Mouse (Mus musculus) forebrain, embryonic 14.5 days (tissue): ENCODE results near the gene Mthfsd. TPM values are rescaled to one million over a fixed set of nuclear protein-coding genes. Genes with fewer than 3 reads are reported as not detected.

Source experiments
- ATAC-seq: fragments of 200-750 bp; cut with Nextera tagmentation; 2 replicates; pipeline ENCODE4 v1.8.0; 2017; ENCODE audit warnings: mild to moderate bottlenecking, moderate library complexity
- DNase-seq: peaks from one replicate; pipeline ENCODE4 v3.0.0-alpha.2; 2015; ENCODE audit warnings: low spot score
- H3K27ac ChIP-seq: fragments of 300-500 bp; sonication (generic); 2 replicates; pipeline ENCODE4 v1.5.1; 2014; ENCODE audit warnings: low read depth, mild to moderate bottlenecking, control low read depth, low read length, moderate library complexity
- H3K27me3 ChIP-seq: fragments of 300-500 bp; sonication (generic); replicated peaks from 2 replicates; pipeline ENCODE4 v1.6.1; 2014; ENCODE audit warnings: low read length, control low read depth, mixed read lengths; ENCODE audit not compliant: control insufficient read depth, insufficient read depth
- H3K36me3 ChIP-seq: fragments of 300-500 bp; sonication (generic); 2 replicates; pipeline ENCODE4 v1.6.1; 2014; ENCODE audit warnings: low read length, control low read depth; ENCODE audit not compliant: control insufficient read depth, insufficient read depth
- H3K4me1 ChIP-seq: fragments of 300-500 bp; sonication (generic); 2 replicates; pipeline ENCODE4 v1.6.1; 2014; ENCODE audit warnings: antibody characterized with exemption, low read length, control low read depth; ENCODE audit not compliant: control insufficient read depth, insufficient read depth
- H3K4me2 ChIP-seq: fragments of 300-500 bp; sonication (generic); 2 replicates; pipeline ENCODE4 v1.6.1; 2014; ENCODE audit warnings: mild to moderate bottlenecking, control low read depth, low read length
- H3K4me3 ChIP-seq: fragments of 300-500 bp; sonication (generic); 2 replicates; pipeline ENCODE4 v1.5.1; 2014; ENCODE audit warnings: low read depth, low read length, control low read depth
- H3K9ac ChIP-seq: fragments of 300-500 bp; sonication (generic); 2 replicates; pipeline ENCODE4 v1.6.1; 2014; ENCODE audit warnings: mild to moderate bottlenecking, low read length, control low read depth, moderate library complexity
- H3K9me3 ChIP-seq: fragments of 300-500 bp; sonication (generic); replicated peaks from 2 replicates; pipeline ENCODE4 v1.6.1; 2016; ENCODE audit warnings: low read length, control low read depth, mixed read lengths; ENCODE audit not compliant: control insufficient read depth
- WGBS: fragments of 180-500 bp; shearing (Covaris S2); extraction: QIAGEN DNeasy Blood & Tissue Kit; methylation state at CpG from one replicate; pipeline ENCODE4 v1.1.7; 2014; 5-methylcytosine and 5-hydroxymethylcytosine counted together
- polyA plus RNA-seq: library from polyadenylated mRNA; unstranded; fragments of >200 nt; fragmentation: Nextera tagmentation; extraction: Ambion mirVana; gene quantifications from 2 replicates; pipeline ENCODE4 v1.2.1, GENCODE M21; 2014

Mthfsd gene
- polyA plus RNA-seq, 1 experiment from 2014 or later: 47.6 TPM

DNA sequence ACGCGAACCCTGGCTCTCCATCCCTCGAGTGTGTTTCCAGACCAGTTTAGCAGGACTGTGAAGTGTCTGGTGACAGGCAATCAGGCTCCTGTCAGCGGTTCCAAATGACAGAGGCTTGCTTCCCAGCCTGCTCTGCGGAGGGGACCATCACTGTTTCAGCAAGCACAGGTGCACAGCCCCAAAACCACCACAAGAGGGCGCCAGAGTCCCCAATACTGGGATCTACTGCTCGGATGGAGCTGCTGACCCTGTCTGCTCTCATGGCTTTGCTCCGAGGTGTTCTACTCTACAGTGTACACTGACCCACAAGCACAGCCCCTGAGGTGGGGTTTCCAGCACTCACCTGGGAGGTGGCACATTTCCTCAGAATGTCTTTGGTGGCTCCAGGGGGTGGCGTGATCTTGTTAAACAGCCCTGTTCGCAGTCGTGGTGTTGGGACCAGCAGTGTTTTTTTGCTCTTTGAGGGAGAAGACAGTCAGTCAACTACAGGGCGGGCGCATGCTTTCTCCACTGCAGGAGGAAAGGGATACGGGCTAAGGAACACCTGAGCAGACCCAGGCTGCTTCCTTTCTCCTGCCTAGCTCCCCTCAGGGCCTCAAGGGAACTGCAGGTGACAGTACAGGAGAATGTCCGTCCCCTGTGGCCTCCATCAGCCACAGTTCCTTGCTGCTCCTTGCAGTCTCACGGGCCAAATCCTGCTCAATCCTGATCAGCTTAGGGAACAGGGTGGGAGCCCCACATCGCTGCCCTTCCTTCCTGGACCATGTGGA is 4.0 kb downstream of the Mthfsd start:
- Histone ChIP-seq H3K4me1 (peaks cover 6% of the 10 kb centered on the region; the same call in 1 of the 2 replicates), H3K9me3 (no peaks in the 10 kb centered on the region), H3K27me3 (no peaks in the 10 kb centered on the region), H3K4me2 (no peak overlapping the region), H3K4me3 (no peak overlapping the region), H3K36me3 (peaks cover 51% of the 10 kb centered on the region), H3K27ac (no peak overlapping the region), H3K9ac (no peak overlapping the region)
- WGBS: 51% methylated on average over 17 of the region's 17 CpGs
- DNase-seq: peak; percentile 84
- no peak for ATAC-seq

- Histone ChIP-seq H3K36me3 (peaks cover 13% of the 10 kb centered on the region), H3K4me1 (no peaks in the 10 kb centered on the region), H3K27ac (no peak overlapping the region), H3K4me2 (no peak overlapping the region), H3K9ac (no peak overlapping the region), H3K27me3 (peaks cover 46% of the 10 kb centered on the region), H3K9me3 (no peaks in the 10 kb centered on the region), H3K4me3 (no peak overlapping the region)
- WGBS: 67% methylated on average over 6 of the region's 6 CpGs
- ATAC-seq (no peak), DNase-seq (no peak)
Observed at GRCm38 (mm10) chr8:121093496-121093895, 14.7 kb downstream of the Mthfsd start.

GRCm38 (mm10) chr8:121092627-121093026 is 15.6 kb downstream of the Mthfsd start:
- 6% methylated on average over 16 of the region's 16 CpGs for WGBS
- Histone ChIP-seq H3K4me3 (no peak overlapping the region), H3K27me3 (peaks cover 54% of the 10 kb centered on the region), H3K27ac (no peak overlapping the region), H3K9me3 (no peaks in the 10 kb centered on the region), H3K9ac (no peak overlapping the region), H3K36me3 (peaks cover 5% of the 10 kb centered on the region), H3K4me2 (no peak overlapping the region), H3K4me1 (no peaks in the 10 kb centered on the region)
- peak; percentile 78 for ATAC-seq
- DNase-seq: peak; percentile 93

GRCm38 (mm10) chr8:121092141-121092540 is 16.1 kb downstream of the Mthfsd start:
- peak; percentile 19; the same call in 1 of the 2 replicates for ATAC-seq
- WGBS: 32% methylated on average over 6 of the region's 6 CpGs

GRCm38 (mm10) chr8:121090716-121091115 is 17.5 kb downstream of the Mthfsd start:
- DNase-seq (no peak), ATAC-seq (no peak)
- peaks cover 73% of the 10 kb centered on the region for H3K27me3 ChIP-seq
- no peak overlapping the region for H3K4me2 ChIP-seq
- H3K9me3 ChIP-seq: no peaks in the 10 kb centered on the region
- no peak overlapping the region for H3K4me3 ChIP-seq
- H3K27ac ChIP-seq: no peak overlapping the region
- H3K36me3 ChIP-seq: no peaks in the 10 kb centered on the region
- 0% methylated on average over 1 of the region's 1 CpGs for WGBS
- no peaks in the 10 kb centered on the region for H3K4me1 ChIP-seq
- no peak overlapping the region for H3K9ac ChIP-seq

More at GRCm38 (mm10) chr8:121092141-121092540, 16.1 kb downstream of the Mthfsd start:
- Histone ChIP-seq H3K4me1 (no peaks in the 10 kb centered on the region), H3K27ac (no peak overlapping the region), H3K4me3 (no peak overlapping the region), H3K27me3 (peaks cover 58% of the 10 kb centered on the region), H3K9ac (no peak overlapping the region), H3K4me2 (no peak overlapping the region), H3K9me3 (no peaks in the 10 kb centered on the region), H3K36me3 (0 out of 2 replicates have a peak, but pooled peaks cover under 1% of the 10 kb centered on the region)
- DNase-seq: no peak

DNA sequence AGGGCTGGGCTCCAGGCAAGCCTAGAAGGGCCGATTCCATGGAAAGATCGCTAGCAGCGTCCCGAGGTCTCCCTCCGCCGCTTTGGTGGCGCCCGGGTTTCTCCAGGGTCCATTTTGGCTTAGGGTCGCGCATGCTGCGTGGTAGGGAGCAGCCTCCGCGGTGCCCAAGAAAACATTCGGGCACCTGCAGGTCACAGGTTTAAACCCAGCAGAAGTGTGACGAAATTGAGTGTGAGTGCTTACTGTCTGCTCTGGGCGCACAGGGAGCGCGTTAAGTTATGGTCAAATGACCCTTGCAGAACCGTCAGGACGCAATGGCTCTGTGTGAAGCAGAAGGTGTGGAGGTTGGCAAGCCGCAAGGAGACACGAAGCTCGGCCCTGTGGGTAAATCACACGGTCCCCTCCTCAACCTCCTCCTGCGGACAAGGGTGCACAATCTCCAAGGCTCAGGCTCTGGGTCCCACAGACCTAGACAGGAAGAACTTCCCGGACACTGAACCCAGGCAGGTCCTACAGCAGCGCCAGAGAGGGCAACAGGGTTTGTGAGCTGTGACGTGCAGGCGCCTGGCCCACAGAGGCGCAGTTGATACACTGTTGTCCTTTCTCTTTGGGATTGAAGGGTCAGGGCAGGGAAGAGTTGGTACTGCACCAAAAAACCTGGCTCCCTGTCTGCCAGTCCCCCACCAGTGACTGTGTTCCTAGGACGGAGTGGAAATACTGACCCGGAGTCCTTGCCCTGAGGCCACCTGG is 18.4 kb downstream of the Mthfsd start:
- H3K4me3 ChIP-seq: no peak overlapping the region
- DNase-seq (no peak), ATAC-seq (no peak)
- no peaks in the 10 kb centered on the region for H3K9me3 ChIP-seq
- no peak overlapping the region for H3K9ac ChIP-seq
- WGBS: 2% methylated on average over 32 of the region's 32 CpGs
- H3K4me2 ChIP-seq: no peak overlapping the region
- H3K27me3 ChIP-seq: peaks cover 82% of the 10 kb centered on the region
- H3K4me1 ChIP-seq: no peaks in the 10 kb centered on the region
- H3K27ac ChIP-seq: no peak overlapping the region
- H3K36me3 ChIP-seq: no peaks in the 10 kb centered on the region

DNA sequence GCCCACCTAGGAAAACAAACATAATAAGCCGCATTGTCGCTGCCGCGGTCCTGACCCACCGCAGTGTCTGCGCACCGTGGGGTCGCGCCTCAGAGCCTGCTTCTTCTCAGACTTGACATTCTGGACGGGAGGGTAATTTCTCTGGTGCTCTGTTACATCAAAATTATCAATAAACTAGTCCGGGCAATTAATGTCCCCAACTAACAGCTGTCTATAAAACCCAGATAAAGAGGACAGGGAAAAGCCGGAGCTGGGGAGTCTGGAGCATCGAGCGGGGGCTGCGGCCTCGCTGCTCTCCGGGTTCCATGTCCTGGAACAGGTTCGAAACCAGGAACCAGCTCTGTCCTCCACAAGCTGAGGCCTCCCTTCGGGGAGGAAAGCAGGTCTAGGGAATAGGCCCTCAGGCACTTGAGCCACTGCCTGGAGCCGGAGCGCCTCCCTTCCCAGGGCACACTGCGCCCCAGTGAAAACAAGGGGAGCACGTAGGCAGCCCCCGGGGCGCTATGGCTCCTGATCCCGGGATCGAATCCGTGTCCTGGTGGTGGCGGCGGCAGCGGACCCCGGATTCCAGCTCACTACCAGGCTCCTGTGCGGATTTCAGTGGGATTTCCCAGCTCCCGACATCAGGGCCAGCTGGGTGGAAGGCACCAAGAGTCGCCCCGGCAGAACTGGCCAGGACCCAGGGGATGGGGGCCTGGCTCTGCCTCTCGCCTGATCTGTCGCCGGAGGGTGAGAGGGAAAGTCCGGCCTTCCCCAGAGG is 19.1 kb downstream of the Mthfsd start:
- no peaks in the 10 kb centered on the region for H3K4me1 ChIP-seq
- no peak overlapping the region for H3K4me3 ChIP-seq
- H3K9me3 ChIP-seq: no peaks in the 10 kb centered on the region
- under 1% methylated on average over 40 of the region's 40 CpGs for WGBS
- DNase-seq: no peak
- H3K27ac ChIP-seq: no peak overlapping the region
- no peak for ATAC-seq
- no peak overlapping the region for H3K9ac ChIP-seq
- peaks cover 89% of the 10 kb centered on the region for H3K27me3 ChIP-seq
- H3K36me3 ChIP-seq: no peaks in the 10 kb centered on the region
- H3K4me2 ChIP-seq: no peak overlapping the region

- DNase-seq: no peak
- WGBS: 2% methylated on average over 8 of the region's 8 CpGs
Observed at GRCm38 (mm10) chr8:121088281-121088680, 19.9 kb downstream of the Mthfsd start.

More at GRCm38 (mm10) chr8:121088281-121088680, 19.9 kb downstream of the Mthfsd start:
- Histone ChIP-seq H3K4me1 (peaks cover 6% of the 10 kb centered on the region), H3K27me3 (peaks cover 97% of the 10 kb centered on the region), H3K4me2 (no peak overlapping the region), H3K9ac (no peak overlapping the region), H3K4me3 (no peak overlapping the region), H3K36me3 (no peaks in the 10 kb centered on the region), H3K27ac (no peak overlapping the region), H3K9me3 (no peaks in the 10 kb centered on the region)
- ATAC-seq: no peak
